In genomic region chr8:79606225-79606624, GRCm38 (mm10) we compare ENCODE assay signal across 13 mouse cellular contexts. TPM values are rescaled to one million over a fixed set of nuclear protein-coding genes. Genes with fewer than 3 reads are reported as not detected.
DNase-seq lines count a peak whose midpoint lies in the region; ATAC-seq and TF ChIP-seq lines count a peak whose summit lies in the region.
"Had no signal": no experiment of that assay in that cellular context is flagged by ENCODE, and none has a peak within 500 bp of the region (broad histone marks: within the 10 kb centered on the region; RNA-seq: fewer than 3 reads in every experiment).

No protein-coding gene starts in this region.

- H3K9ac ChIP-seq in liver, postnatal 0 days (replicated peaks), result no peak overlapping the region
- H3K9ac ChIP-seq in neural tube, embryonic 15.5 days (replicated peaks), result no peak overlapping the region
- H3K9ac ChIP-seq: limb, embryonic 12.5 days had no signal

- no peak overlapping the region for H3K4me3 ChIP-seq in heart, embryonic 10.5 days
- H3K4me3 ChIP-seq in liver, postnatal 0 days (ENCODE audit: low read depth, low read length), result no peak overlapping the region
- H3K4me3 ChIP-seq in neural tube, embryonic 15.5 days (replicated peaks), result no peak overlapping the region
- H3K4me3 ChIP-seq: limb, embryonic 12.5 days; megakaryocyte, embryonic 14.5 days; myocyte had no signal

- TF ChIP-seq EP300 in liver, postnatal 0 days (IDR thresholded peaks at IDR 0.05; ENCODE audit: low read depth), result no peak

- H3K27ac ChIP-seq in heart, embryonic 10.5 days, result no peak overlapping the region
- H3K27ac ChIP-seq in liver, postnatal 0 days (ENCODE audit: low read depth), result no peak overlapping the region
- H3K27ac ChIP-seq in neural tube, embryonic 15.5 days (replicated peaks), result no peak overlapping the region
- H3K27ac ChIP-seq: limb, embryonic 12.5 days had no signal

- peak; percentile 43 for DNase-seq in heart, embryonic 10.5 days (ENCODE audit: low spot score)
- DNase-seq in heart, adult 8-10 months (ENCODE audit: low spot score), result no peak
- no peak for DNase-seq in liver, postnatal 0 days
- DNase-seq in liver (no peak), ES-CJ7 (ENCODE audit: low read depth, low spot score) (peak; percentile 73)
- DNase-seq in cerebellum, postnatal 36 days, result no peak
- DNase-seq: cerebellum, adult 8-10 months; heart, postnatal 10 days had no signal

- no peak for ATAC-seq in liver, postnatal 0 days
- ATAC-seq in megakaryocyte progenitor cell, adult 5-6 weeks (replicated peaks; ENCODE audit: poor library complexity), result peak; percentile 58
- no peak for ATAC-seq in neural tube, embryonic 15.5 days (ENCODE audit: low FRiP score)

- H3K4me1 ChIP-seq in heart, embryonic 10.5 days, result no peaks in the 10 kb centered on the region
- H3K4me1 ChIP-seq in liver, postnatal 0 days (ENCODE audit: insufficient read depth), result no peaks in the 10 kb centered on the region
- no peaks in the 10 kb centered on the region for H3K4me1 ChIP-seq in neural tube, embryonic 15.5 days
- H3K4me1 ChIP-seq: limb, embryonic 12.5 days had no signal

- H3K4me2 ChIP-seq in liver, postnatal 0 days (ENCODE audit: low read depth, low read length), result no peak overlapping the region
- H3K4me2 ChIP-seq in neural tube, embryonic 15.5 days, result no peak overlapping the region
- H3K4me2 ChIP-seq: limb, embryonic 12.5 days had no signal

- no peaks in the 10 kb centered on the region for H3K9me3 ChIP-seq in heart, embryonic 10.5 days
- H3K9me3 ChIP-seq in liver, postnatal 0 days (ENCODE audit: low read length), result no peaks in the 10 kb centered on the region
- no peaks in the 10 kb centered on the region for H3K9me3 ChIP-seq in neural tube, embryonic 15.5 days (replicated peaks)
- H3K9me3 ChIP-seq: limb, embryonic 12.5 days; megakaryocyte, embryonic 14.5 days had no signal

- no peaks in the 10 kb centered on the region for H3K27me3 ChIP-seq in heart, embryonic 10.5 days (ENCODE audit: insufficient read depth, poor library complexity, severe bottlenecking)
- H3K27me3 ChIP-seq in liver, postnatal 0 days (ENCODE audit: insufficient read depth, low read length), result no peaks in the 10 kb centered on the region
- H3K27me3 ChIP-seq in neural tube, embryonic 15.5 days (replicated peaks), result no peaks in the 10 kb centered on the region
- H3K27me3 ChIP-seq: limb, embryonic 12.5 days; megakaryocyte, embryonic 14.5 days had no signal

- no peaks in the 10 kb centered on the region for H3K36me3 ChIP-seq in heart, embryonic 10.5 days
- H3K36me3 ChIP-seq in liver, postnatal 0 days (replicated peaks; ENCODE audit: insufficient read depth, low read length), result no peaks in the 10 kb centered on the region
- no peaks in the 10 kb centered on the region for H3K36me3 ChIP-seq in neural tube, embryonic 15.5 days
- H3K36me3 ChIP-seq: limb, embryonic 12.5 days had no signal

- TF ChIP-seq CTCF in liver, postnatal 0 days (IDR thresholded peaks at IDR 0.05; ENCODE audit: low read depth), result peak; percentile 40

RNA-seq across cellular contexts. Expression of gene Otud4, which starts 33.2 kb away (rescaled TPM):
- 18.4 and 21.9 TPM in 2 replicates for polyA plus RNA-seq in heart, embryonic 10.5 days (2016; fragmentation: Nextera tagmentation; extraction: Ambion mirVana)
- total RNA-seq in heart, adult 8-10 months (2022), result 10 to 100 TPM; 44.8 to 53.7 (median 46.0) TPM
- polyA plus RNA-seq in liver, postnatal 0 days (2015; fragmentation: Nextera tagmentation; extraction: Ambion mirVana), result 5.1 and 5.3 TPM in 2 replicates
- 54.4 and 64.4 TPM in 2 replicates for total RNA-seq in megakaryocyte progenitor cell, adult 5-6 weeks (2015)
- total RNA-seq in megakaryocyte progenitor cell, adult 5-6 weeks (2017), result 57.8 and 85.7 TPM in 2 replicates
- 9.3 and 10.3 TPM in 2 replicates for polyA plus RNA-seq in neural tube, embryonic 15.5 days (2015; fragmentation: Nextera tagmentation; extraction: Ambion mirVana)

Comparison
In these comparisons a context has a peak if more than half of its experiments do, and no peak if none do; other contexts are left out.
1. DNase-seq: peak in heart, embryonic 10.5 days (single experiment) and ES-CJ7 (single experiment); none in heart, adult 8-10 months (single experiment), liver, postnatal 0 days (single experiment), liver (single experiment) and cerebellum, postnatal 36 days (0 of 2).